Mouse (Mus musculus) embryonic facial prominence, embryonic 10.5 days (tissue): ENCODE results near the gene Nin. TPM values are rescaled to one million over a fixed set of nuclear protein-coding genes. Genes with fewer than 3 reads are reported as not detected.

Source experiments
- DNase-seq: peaks from one replicate; pipeline ENCODE4 v3.0.0-alpha.2; 2017; ENCODE audit warnings: low spot score
- H3K27ac ChIP-seq: fragments of 300-500 bp; sonication (generic); replicated peaks from 2 replicates; pipeline ENCODE4 v1.5.1; 2016; ENCODE audit warnings: mild to moderate bottlenecking
- H3K27me3 ChIP-seq: fragments of 300-500 bp; sonication (generic); replicated peaks from 2 replicates; pipeline ENCODE4 v1.6.1; 2016; ENCODE audit warnings: low read depth, mild to moderate bottlenecking; ENCODE audit not compliant: poor library complexity, severe bottlenecking
- H3K36me3 ChIP-seq: fragments of 300-500 bp; sonication (generic); replicated peaks from 2 replicates; pipeline ENCODE4 v1.6.1; 2016; ENCODE audit warnings: mild to moderate bottlenecking, moderate library complexity
- H3K4me1 ChIP-seq: fragments of 300-500 bp; sonication (generic); 2 replicates; pipeline ENCODE4 v1.6.1; 2016
- H3K4me3 ChIP-seq: fragments of 300-500 bp; sonication (generic); 2 replicates; pipeline ENCODE4 v1.5.1; 2016; ENCODE audit warnings: mild to moderate bottlenecking, moderate library complexity
- H3K9me3 ChIP-seq: fragments of 300-500 bp; sonication (generic); 2 replicates; pipeline ENCODE4 v1.6.1; 2016; ENCODE audit warnings: mild to moderate bottlenecking
- WGBS: fragments of 180-500 bp; shearing (Covaris S2); methylation state at CpG from one replicate; pipeline ENCODE4 v1.1.7; 2016; 5-methylcytosine and 5-hydroxymethylcytosine counted together
- polyA plus RNA-seq: library from polyadenylated mRNA; unstranded; fragments of >200 nt; fragmentation: Nextera tagmentation; extraction: Ambion mirVana; gene quantifications from 2 replicates; pipeline ENCODE4 v1.2.1, GENCODE M21; 2016

Nin gene
- polyA plus RNA-seq, 1 experiment from 2014 or later, result 11.7 TPM

- no peaks in the 10 kb centered on the region for H3K9me3 ChIP-seq
- no peaks in the 10 kb centered on the region for H3K36me3 ChIP-seq
- peaks cover 60% of the 10 kb centered on the region for H3K27me3 ChIP-seq
- WGBS, result under 1% methylated on average over 101 of the region's 101 CpGs
- peak overlapping the region; percentile 95 for H3K27ac ChIP-seq
- H3K4me3 ChIP-seq, result peak overlapping the region; percentile 90
- DNase-seq, result peak; percentile 81
- peaks cover 47% of the 10 kb centered on the region for H3K4me1 ChIP-seq
Measured at GRCm38 (mm10) chr12:70111367-70112089, 2.0 kb downstream of the Nin start.

GRCm38 (mm10) chr12:70111117-70111366, 2.5 kb downstream of the Nin start:
- Histone ChIP-seq H3K4me1 (peaks cover 52% of the 10 kb centered on the region), H3K27ac (peak overlapping the region; percentile 95), H3K4me3 (peak overlapping the region; percentile 90), H3K27me3 (peaks cover 60% of the 10 kb centered on the region), H3K9me3 (no peaks in the 10 kb centered on the region), H3K36me3 (no peaks in the 10 kb centered on the region)
- no peak for DNase-seq
- WGBS, result under 1% methylated on average over 16 of the region's 16 CpGs

GRCm38 (mm10) chr12:70110375-70111116, 3.0 kb downstream of the Nin start:
- Histone ChIP-seq H3K27me3 (peaks cover 56% of the 10 kb centered on the region), H3K27ac (peak overlapping the region; percentile 95), H3K4me1 (peaks cover 57% of the 10 kb centered on the region), H3K9me3 (no peaks in the 10 kb centered on the region), H3K4me3 (peak overlapping the region; percentile 90), H3K36me3 (no peaks in the 10 kb centered on the region)
- WGBS, result 12% methylated on average over 23 of the region's 23 CpGs
- DNase-seq, result peak; percentile 38

GRCm38 (mm10) chr12:70109921-70110320, 3.6 kb downstream of the Nin start:
- 72% methylated on average over 6 of the region's 6 CpGs for WGBS
- no peaks in the 10 kb centered on the region for H3K9me3 ChIP-seq
- H3K27ac ChIP-seq, result no peak overlapping the region
- H3K36me3 ChIP-seq, result no peaks in the 10 kb centered on the region
- peaks cover 50% of the 10 kb centered on the region for H3K27me3 ChIP-seq
- H3K4me3 ChIP-seq, result peak overlapping the region; percentile 90
- H3K4me1 ChIP-seq, result peaks cover 63% of the 10 kb centered on the region
- DNase-seq, result no peak

GRCm38 (mm10) chr12:70108104-70108503, 5.4 kb downstream of the Nin start:
- H3K27me3 ChIP-seq, result peaks cover 32% of the 10 kb centered on the region
- no peak for DNase-seq
- H3K4me3 ChIP-seq, result no peak overlapping the region
- no peaks in the 10 kb centered on the region for H3K36me3 ChIP-seq
- H3K27ac ChIP-seq, result peak overlapping the region; percentile 48
- WGBS, result 30% methylated on average over 2 of the region's 2 CpGs
- H3K4me1 ChIP-seq, result peaks cover 78% of the 10 kb centered on the region
- H3K9me3 ChIP-seq, result no peaks in the 10 kb centered on the region

- Histone ChIP-seq H3K4me1 (peaks cover 73% of the 10 kb centered on the region), H3K36me3 (peaks cover 13% of the 10 kb centered on the region), H3K27me3 (peaks cover 20% of the 10 kb centered on the region), H3K27ac (no peak overlapping the region), H3K4me3 (no peak overlapping the region), H3K9me3 (no peaks in the 10 kb centered on the region)
- WGBS, result 52% methylated on average over 9 of the region's 9 CpGs
- DNase-seq, result no peak
Measured at GRCm38 (mm10) chr12:70106508-70106907, 7.0 kb downstream of the Nin start.

- Histone ChIP-seq H3K4me1 (peaks cover 72% of the 10 kb centered on the region), H3K27me3 (peaks cover 20% of the 10 kb centered on the region), H3K36me3 (peaks cover 18% of the 10 kb centered on the region)
Measured at GRCm38 (mm10) chr12:70105885-70106284, 7.6 kb downstream of the Nin start.

GRCm38 (mm10) chr12:70104776-70105420, 8.6 kb downstream of the Nin start:
- Histone ChIP-seq H3K27me3 (peaks cover 13% of the 10 kb centered on the region), H3K4me1 (peaks cover 62% of the 10 kb centered on the region), H3K4me3 (no peak overlapping the region), H3K27ac (no peak overlapping the region), H3K36me3 (peaks cover 21% of the 10 kb centered on the region), H3K9me3 (no peaks in the 10 kb centered on the region)
- WGBS, result 19% methylated on average over 5 of the region's 5 CpGs
- DNase-seq, result no peak

More at GRCm38 (mm10) chr12:70105885-70106284, 7.6 kb downstream of the Nin start:
- Histone ChIP-seq H3K27ac (no peak overlapping the region), H3K9me3 (no peaks in the 10 kb centered on the region), H3K4me3 (no peak overlapping the region)
- 67% methylated on average over 6 of the region's 6 CpGs for WGBS
- no peak for DNase-seq

- peaks cover 61% of the 10 kb centered on the region for H3K4me1 ChIP-seq
- WGBS, result 54% methylated on average over 4 of the region's 4 CpGs
- peaks cover 6% of the 10 kb centered on the region for H3K27me3 ChIP-seq
- peaks cover 21% of the 10 kb centered on the region for H3K36me3 ChIP-seq
- H3K9me3 ChIP-seq, result no peaks in the 10 kb centered on the region
- H3K4me3 ChIP-seq, result no peak overlapping the region
- H3K27ac ChIP-seq, result no peak overlapping the region
- peak; percentile 15 for DNase-seq
Measured at GRCm38 (mm10) chr12:70104199-70104598, 9.3 kb downstream of the Nin start.

GRCm38 (mm10) chr12:70103257-70103656, 10.3 kb downstream of the Nin start:
- Histone ChIP-seq H3K4me1 (peaks cover 55% of the 10 kb centered on the region), H3K9me3 (no peaks in the 10 kb centered on the region), H3K27me3 (no peaks in the 10 kb centered on the region), H3K36me3 (peaks cover 21% of the 10 kb centered on the region), H3K27ac (no peak overlapping the region), H3K4me3 (no peak overlapping the region)
- DNase-seq, result no peak
- 68% methylated on average over 4 of the region's 4 CpGs for WGBS

- WGBS, result 83% methylated on average over 9 of the region's 9 CpGs
- no peaks in the 10 kb centered on the region for H3K27me3 ChIP-seq
- peaks cover 21% of the 10 kb centered on the region for H3K36me3 ChIP-seq
- no peaks in the 10 kb centered on the region for H3K9me3 ChIP-seq
- H3K4me3 ChIP-seq, result no peak overlapping the region
- peaks cover 47% of the 10 kb centered on the region for H3K4me1 ChIP-seq
- DNase-seq, result no peak
- no peak overlapping the region for H3K27ac ChIP-seq
Measured at GRCm38 (mm10) chr12:70102426-70102825, 11.1 kb downstream of the Nin start.

- peaks cover 41% of the 10 kb centered on the region for H3K4me1 ChIP-seq
- H3K36me3 ChIP-seq, result peaks cover 21% of the 10 kb centered on the region
- no peak overlapping the region for H3K4me3 ChIP-seq
- no peak overlapping the region for H3K27ac ChIP-seq
- H3K27me3 ChIP-seq, result no peaks in the 10 kb centered on the region
- WGBS, result 90% methylated on average over 5 of the region's 5 CpGs
- DNase-seq, result no peak
- no peaks in the 10 kb centered on the region for H3K9me3 ChIP-seq
Measured at GRCm38 (mm10) chr12:70101823-70102222, 11.7 kb downstream of the Nin start.

- DNase-seq, result no peak
- no peaks in the 10 kb centered on the region for H3K27me3 ChIP-seq
- H3K36me3 ChIP-seq, result peaks cover 20% of the 10 kb centered on the region
- WGBS, result 91% methylated on average over 7 of the region's 7 CpGs
- no peak overlapping the region for H3K27ac ChIP-seq
- H3K9me3 ChIP-seq, result no peaks in the 10 kb centered on the region
- no peak overlapping the region for H3K4me3 ChIP-seq
- peaks cover 20% of the 10 kb centered on the region for H3K4me1 ChIP-seq
Measured at GRCm38 (mm10) chr12:70097901-70098300, 15.6 kb downstream of the Nin start.
